Mouse (Mus musculus) hindbrain, embryonic 16.5 days (tissue): ENCODE measurements at regions not wholly inside any gene's neighbourhood (a gene's known extent, or its start where the extent isn't known, plus 50 kb on each side); places are given as distances from the start of the nearest gene placed in this dataset.

Experiments
- ATAC-seq: fragments of 200-750 bp; cut with Nextera tagmentation; 2 replicates; pipeline ENCODE4 v1.8.0; 2017; ENCODE audit warnings: moderate TSS enrichment, moderate library complexity
- H3K27ac ChIP-seq: fragments of 300-500 bp; sonication (generic); 2 replicates; pipeline ENCODE4 v1.5.1; 2014; ENCODE audit warnings: low read depth, mild to moderate bottlenecking, control low read depth, low read length, moderate library complexity
- H3K27me3 ChIP-seq: fragments of 300-500 bp; sonication (generic); replicated peaks from 2 replicates; pipeline ENCODE4 v1.6.1; 2014; ENCODE audit warnings: low read length; ENCODE audit not compliant: control insufficient read depth, insufficient read depth
- H3K36me3 ChIP-seq: fragments of 300-500 bp; sonication (generic); 2 replicates; pipeline ENCODE4 v1.6.1; 2014; ENCODE audit warnings: mild to moderate bottlenecking, low read length, moderate library complexity, mixed read lengths; ENCODE audit not compliant: control insufficient read depth, insufficient read depth
- H3K4me1 ChIP-seq: fragments of 300-500 bp; sonication (generic); 2 replicates; pipeline ENCODE4 v1.6.1; 2014; ENCODE audit warnings: low read depth, low read length; ENCODE audit not compliant: control insufficient read depth, insufficient read depth
- H3K4me2 ChIP-seq: fragments of 300-500 bp; sonication (generic); 2 replicates; pipeline ENCODE4 v1.6.1; 2014; ENCODE audit warnings: mild to moderate bottlenecking, low read length, control low read depth, moderate library complexity
- H3K4me3 ChIP-seq: fragments of 300-500 bp; sonication (generic); 2 replicates; pipeline ENCODE4 v1.5.1; 2014; ENCODE audit warnings: mild to moderate bottlenecking, low read length, control low read depth, moderate library complexity
- H3K9ac ChIP-seq: fragments of 300-500 bp; sonication (generic); 2 replicates; pipeline ENCODE4 v1.6.1; 2014; ENCODE audit warnings: low read depth, mild to moderate bottlenecking, control low read depth, low read length, moderate library complexity
- H3K9me3 ChIP-seq: fragments of 300-500 bp; sonication (generic); 2 replicates; pipeline ENCODE4 v1.6.1; 2014; ENCODE audit warnings: mild to moderate bottlenecking, low read length, moderate library complexity; ENCODE audit not compliant: control insufficient read depth
- WGBS: fragments of 180-500 bp; shearing (Covaris S2); extraction: QIAGEN DNeasy Blood & Tissue Kit; methylation state at CpG from one replicate; pipeline ENCODE4 v1.1.7; 2014; 5-methylcytosine and 5-hydroxymethylcytosine counted together

GRCm38 (mm10) chr3:62241031-62241430 is 97.1 kb upstream of the Arhgef26 start:
- H3K4me2 ChIP-seq: no peak overlapping the region
- no peaks in the 10 kb centered on the region for H3K27me3 ChIP-seq
- no peak overlapping the region for H3K4me3 ChIP-seq
- 62% methylated on average over 3 of the region's 3 CpGs for WGBS
- ATAC-seq: no peak
- no peaks in the 10 kb centered on the region for H3K9me3 ChIP-seq
- H3K36me3 ChIP-seq: no peaks in the 10 kb centered on the region
- H3K27ac ChIP-seq: no peak overlapping the region
- H3K9ac ChIP-seq: no peak overlapping the region
- H3K4me1 ChIP-seq: no peaks in the 10 kb centered on the region

GRCm38 (mm10) chr3:62271703-62272102 is 66.4 kb upstream of the Arhgef26 start:
- H3K9me3 ChIP-seq: no peaks in the 10 kb centered on the region
- no peak overlapping the region for H3K27ac ChIP-seq
- H3K4me1 ChIP-seq: no peaks in the 10 kb centered on the region
- H3K4me2 ChIP-seq: no peak overlapping the region
- 42% methylated on average over 4 of the region's 4 CpGs for WGBS
- no peak overlapping the region for H3K4me3 ChIP-seq
- no peaks in the 10 kb centered on the region for H3K36me3 ChIP-seq
- peak; percentile 85 for ATAC-seq
- H3K27me3 ChIP-seq: no peaks in the 10 kb centered on the region
- H3K9ac ChIP-seq: no peak overlapping the region

GRCm38 (mm10) chr3:62278279-62278678 is 59.9 kb upstream of the Arhgef26 start:
- no peak for ATAC-seq
- Histone ChIP-seq H3K36me3 (no peaks in the 10 kb centered on the region), H3K9me3 (no peaks in the 10 kb centered on the region), H3K27me3 (no peaks in the 10 kb centered on the region), H3K4me3 (no peak overlapping the region), H3K27ac (no peak overlapping the region), H3K4me1 (no peaks in the 10 kb centered on the region), H3K4me2 (no peak overlapping the region), H3K9ac (no peak overlapping the region)
- WGBS: 65% methylated on average over 3 of the region's 3 CpGs

DNA sequence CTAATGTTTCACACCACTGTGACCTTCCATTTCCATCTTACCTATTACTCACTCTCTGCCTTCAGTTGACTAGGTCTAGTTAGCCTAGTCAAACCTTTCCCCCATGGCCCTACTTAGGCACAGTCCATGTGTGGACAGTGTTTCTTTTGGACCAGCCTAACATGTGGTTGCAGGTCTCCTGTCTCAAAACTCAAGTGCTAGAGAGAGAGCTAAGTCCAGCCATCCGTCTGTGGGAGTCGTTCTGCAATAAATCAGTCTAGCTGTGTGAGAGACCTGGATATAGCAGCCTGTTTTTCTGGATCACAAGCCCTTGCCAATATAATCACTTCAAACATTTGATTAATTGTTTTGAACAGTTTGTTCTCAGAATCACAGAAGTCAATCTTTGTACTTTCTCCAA is 57.2 kb upstream of the Arhgef26 start:
- no peak overlapping the region for H3K27ac ChIP-seq
- H3K36me3 ChIP-seq: no peaks in the 10 kb centered on the region
- H3K4me2 ChIP-seq: no peak overlapping the region
- H3K9me3 ChIP-seq: no peaks in the 10 kb centered on the region
- ATAC-seq: no peak
- no peaks in the 10 kb centered on the region for H3K27me3 ChIP-seq
- H3K9ac ChIP-seq: no peak overlapping the region
- no peaks in the 10 kb centered on the region for H3K4me1 ChIP-seq
- WGBS: 86% methylated on average over 2 of the region's 2 CpGs
- no peak overlapping the region for H3K4me3 ChIP-seq
